Mouse (Mus musculus) testis, adult 2 months (tissue): ENCODE results near the gene Ncoa1.

Experiments
- CTCF ChIP-seq: fragments of 200-500 bp; IDR thresholded peaks from 2 replicates; pipeline ENCODE4 v1.5.1; 2012; ENCODE audit warnings: low read depth, mild to moderate bottlenecking, inconsistent platforms, low read length, moderate library complexity; ENCODE audit not compliant: control insufficient read depth, insufficient read depth, insufficient replicate concordance
- POLR2A ChIP-seq: fragments of 200-500 bp; IDR thresholded peaks from 2 replicates; pipeline ENCODE4 v1.6.1; 2012; ENCODE audit warnings: low read depth, mild to moderate bottlenecking, inconsistent platforms, low read length, moderate library complexity; ENCODE audit not compliant: control insufficient read depth

DNA sequence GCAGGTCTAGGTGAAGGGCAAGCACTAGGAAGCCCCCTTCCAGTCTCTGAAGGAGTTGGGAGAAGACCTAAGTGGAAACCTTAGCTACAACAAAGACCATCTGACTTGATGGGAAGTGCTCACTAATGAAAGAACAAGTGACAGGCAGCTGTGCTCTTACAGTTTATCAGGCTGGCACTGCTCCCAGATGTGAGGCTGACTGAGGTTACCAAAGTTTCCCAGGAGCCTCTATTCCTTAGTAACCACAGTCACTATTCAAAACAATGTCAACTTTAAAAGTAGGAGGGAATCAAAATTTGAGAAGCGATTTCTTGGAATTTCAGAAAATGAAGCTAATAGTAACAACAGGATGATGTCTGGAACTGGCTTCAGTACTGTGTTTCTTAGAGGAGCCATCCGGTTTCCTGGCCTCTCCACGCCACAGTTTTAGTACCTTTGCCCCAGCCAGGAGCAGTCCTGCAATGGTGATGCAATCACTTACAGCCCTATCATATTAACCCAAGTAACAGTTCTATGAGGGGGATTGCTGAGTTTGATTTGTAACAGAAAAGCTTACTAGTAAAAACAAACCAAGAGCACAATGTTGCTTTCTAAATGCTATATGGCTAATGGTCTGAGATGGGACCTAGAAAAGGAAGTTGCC lies 90.8 kb downstream of the Ncoa1 start:
- TF ChIP-seq POLR2A = no peak
- TF ChIP-seq CTCF = no peak
